Mouse (Mus musculus) right cerebral cortex, postnatal 25 days (tissue): ENCODE measurements at regions not wholly inside any gene's neighbourhood (a gene's known extent, or its start where the extent isn't known, plus 50 kb on each side); places are given as distances from the start of the nearest gene placed in this dataset.

Experiments
- DNase-seq: peaks from one replicate; pipeline ENCODE4 v3.0.0; 2022

DNA sequence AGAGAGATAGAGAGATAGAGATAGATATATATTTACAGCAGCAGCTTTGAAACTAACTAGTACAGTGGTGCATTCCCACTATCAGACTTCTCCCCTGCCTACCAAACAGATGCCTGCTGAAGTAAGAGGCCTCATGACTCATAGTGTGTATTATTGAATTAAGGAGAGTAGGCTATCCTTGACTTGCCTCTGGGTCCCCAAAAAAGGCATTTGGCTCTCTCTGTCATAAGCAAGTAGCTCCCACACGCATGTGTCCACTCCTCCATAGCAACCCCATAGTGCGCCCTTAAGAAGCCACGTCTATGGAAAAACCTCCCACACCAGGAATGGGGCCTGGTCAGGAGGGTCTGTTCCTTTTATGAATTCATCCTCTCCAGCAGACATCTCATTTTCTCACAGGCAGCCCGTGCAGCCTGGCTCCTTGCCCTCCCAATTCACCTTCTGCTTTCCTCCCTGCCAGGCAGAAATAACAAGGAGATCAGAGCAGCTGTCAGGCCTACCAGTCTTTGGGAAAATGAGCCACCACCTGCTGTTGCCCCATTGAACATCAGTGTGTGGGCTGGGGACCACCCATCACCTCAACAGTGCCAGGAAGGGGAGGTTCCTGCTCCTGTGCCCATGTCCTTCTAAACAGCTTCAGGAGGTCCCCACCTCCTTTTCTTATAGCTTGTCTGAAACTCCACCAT lies 208.5 kb upstream of the Mocs1 start:
- DNase-seq: peak; percentile 62

DNA sequence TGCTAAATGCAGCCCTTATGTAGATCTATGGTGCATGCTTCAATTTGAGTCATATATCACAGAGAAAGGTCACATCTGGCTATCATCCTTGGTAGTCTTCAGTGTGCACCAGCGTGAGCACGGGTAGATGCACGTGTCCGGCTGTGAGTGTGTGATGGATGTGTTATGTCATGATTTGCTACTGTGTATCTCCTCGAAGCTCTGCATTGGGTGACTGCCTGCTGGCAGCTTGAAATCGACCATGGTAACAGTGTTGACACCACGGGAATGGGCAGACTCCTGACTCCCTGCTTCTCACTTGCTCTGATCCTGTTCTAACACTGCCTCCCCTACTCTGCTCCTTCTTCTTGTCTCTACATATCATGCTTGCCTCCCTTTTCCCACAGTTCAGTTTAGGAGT lies 204.9 kb upstream of the Mocs1 start:
- no peak for DNase-seq

DNA sequence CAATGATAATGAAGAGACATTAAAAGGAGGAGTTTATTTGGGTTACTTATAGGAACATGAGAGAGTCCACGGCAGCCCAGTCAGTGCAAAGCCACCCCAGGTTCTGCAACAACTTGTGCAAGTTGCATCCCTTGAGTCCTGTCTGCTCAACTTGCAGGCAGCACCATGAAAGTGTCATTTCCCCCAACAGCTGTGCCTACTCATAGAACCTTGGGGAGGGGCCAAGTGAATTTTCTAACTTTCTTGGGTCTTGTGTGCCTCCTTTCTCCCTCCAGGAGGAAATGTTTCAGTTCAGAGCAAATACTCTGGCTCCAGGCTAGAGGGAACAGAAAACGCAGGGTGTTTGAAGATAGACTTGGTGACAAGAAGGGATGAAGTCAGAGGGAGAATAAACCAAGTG lies 204.5 kb upstream of the Mocs1 start:
- no peak for DNase-seq

DNA sequence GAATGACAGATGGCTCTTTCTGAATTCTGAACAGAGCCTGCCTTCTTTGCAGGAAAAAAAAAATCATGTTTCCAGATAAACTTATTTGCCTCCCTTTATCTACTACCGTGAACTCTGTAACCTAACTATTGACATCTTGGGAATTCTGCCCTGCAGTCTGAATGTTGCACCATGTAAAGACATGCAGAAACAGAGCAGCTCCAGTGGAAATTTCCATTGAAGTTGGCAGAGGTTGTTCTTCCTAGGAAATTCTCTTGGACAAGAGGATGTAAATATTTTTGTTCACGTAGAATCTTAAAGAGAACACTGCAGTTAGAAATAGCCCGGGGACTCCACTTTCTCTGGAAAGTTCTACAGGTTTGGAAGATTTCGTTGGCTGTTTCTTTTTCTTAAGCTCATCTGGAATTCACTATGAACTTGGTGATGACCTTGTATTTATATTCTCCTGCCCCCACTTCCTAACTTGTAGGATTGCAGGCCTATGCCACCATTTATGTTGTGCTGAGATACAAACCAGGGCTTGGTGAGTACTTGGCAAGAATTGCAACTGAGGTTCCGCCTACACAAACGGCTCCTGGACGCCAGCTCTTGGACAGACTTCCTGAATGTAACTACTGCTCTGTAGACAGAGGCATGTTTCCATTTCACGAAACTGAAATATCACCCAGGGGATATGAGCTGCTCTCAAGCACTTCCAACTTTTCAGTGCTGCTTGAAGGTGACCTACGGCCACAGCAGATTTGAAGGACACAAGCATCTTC lies 202.7 kb upstream of the Mocs1 start:
- DNase-seq: peak; percentile 26

DNA sequence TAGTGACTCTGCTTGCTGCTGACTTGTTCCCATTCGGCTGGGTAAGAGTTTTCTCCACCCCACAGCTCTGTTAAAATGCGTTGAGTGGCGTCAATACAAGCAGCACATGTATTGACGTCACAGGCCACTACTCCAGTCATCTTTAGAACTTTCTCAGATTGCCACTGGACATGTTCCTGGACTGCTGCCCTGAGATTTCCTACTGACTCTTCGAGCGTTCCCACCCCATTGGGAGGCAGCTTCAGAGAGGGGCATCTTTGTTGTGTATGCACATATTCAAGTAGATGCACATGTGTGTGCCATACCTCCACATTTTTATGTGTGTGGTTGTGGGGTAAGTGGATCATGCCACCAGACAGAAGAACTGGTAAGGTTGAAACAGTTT lies 202.2 kb upstream of the Mocs1 start:
- no peak for DNase-seq

DNA sequence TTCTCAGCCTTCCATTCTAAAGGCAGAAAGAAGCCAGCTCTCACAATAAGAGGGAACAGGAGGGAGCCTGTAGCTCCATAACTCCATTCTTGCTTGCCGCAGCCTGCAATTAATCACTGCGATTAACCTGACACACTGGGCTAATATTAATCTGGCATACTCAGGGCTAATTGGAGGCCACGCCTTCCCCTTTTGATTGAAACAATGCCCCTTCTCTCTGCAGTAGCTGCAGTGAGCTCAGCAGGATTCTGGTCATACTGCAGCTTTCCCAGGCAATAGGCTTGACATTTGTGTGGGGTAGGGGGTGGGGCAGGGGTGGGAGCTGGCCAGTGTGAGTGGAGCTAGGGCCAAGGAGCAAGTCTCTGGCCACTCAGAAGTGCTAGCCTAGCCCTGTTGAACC lies 196.9 kb upstream of the Mocs1 start:
- no peak for DNase-seq

DNA sequence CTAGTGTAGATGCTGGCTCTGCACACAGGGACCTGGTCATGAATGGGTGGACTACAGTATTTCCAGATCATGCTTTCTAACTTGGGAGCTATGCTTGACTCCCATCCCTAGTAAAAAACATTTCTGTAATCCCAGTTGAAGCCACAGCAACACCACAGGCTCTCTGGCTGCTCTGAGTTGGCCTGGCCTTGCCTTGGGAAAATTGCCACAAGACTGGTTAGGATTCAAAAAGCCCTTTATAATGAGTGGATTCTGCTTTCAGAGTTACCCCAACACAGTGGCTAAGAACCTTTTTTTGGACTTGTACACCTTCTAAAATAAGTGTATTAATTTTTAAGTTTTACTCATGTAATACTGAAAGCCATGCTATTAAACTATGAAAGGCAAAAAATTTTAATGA lies 188.1 kb upstream of the Mocs1 start:
- no peak for DNase-seq

DNA sequence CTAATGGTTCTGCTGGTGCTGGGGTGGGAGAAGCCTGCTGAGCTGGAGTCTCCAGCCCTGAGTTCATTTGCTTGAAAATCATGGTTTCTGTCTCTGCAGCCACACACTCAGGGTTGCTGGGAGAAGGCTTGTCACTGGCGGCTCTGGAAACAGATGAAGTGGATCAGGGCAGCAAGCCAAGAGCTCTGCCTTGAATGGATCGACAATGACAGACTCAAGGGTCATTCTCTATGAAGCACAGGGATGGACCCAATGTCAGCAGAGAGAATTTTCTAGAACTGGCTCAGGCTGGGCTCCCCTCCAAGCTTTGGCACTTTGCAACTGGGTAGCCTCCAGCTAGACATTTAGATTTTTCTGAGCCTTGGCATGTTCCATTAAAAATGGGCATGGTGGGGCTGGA lies 184.7 kb upstream of the Mocs1 start:
- DNase-seq: no peak

DNA sequence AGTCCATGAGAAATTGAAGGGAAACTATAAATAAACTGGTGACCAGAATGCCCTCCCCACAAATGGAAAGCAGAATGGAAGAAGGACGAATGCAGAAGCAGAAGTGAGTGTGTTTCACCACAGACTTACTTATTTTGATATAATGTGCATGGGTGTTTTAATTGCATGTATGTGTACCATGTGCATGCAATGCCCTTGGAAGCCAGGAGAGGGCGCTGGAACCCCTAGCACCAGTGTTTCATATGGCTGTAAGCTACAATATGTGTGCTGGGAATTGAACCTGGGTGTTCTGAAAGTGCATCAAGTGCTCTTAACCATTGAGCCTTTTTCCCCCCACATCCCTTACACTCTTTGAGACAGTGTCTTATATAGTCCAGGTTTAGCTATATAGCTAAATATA lies 183.1 kb upstream of the Mocs1 start:
- no peak for DNase-seq

DNA sequence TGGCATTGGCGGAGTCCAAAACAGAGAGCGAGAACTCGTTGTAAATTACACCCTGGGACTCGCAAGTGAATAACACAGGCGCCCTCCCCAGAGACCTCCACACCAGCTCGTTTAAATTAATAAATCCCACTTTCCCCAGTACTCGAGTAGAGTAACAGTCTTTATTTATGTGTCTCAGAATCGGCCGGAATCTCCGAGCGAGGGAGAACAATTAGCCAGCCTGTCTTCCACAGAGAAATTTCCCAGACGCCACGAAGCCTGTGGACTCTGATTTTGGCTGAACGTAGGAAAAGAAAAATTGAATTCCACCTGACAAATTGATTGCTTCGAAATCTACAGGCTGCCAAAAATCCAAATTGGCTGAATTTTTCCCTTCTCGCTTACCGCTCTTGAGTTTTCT lies 180.9 kb upstream of the Mocs1 start:
- DNase-seq: no peak

DNA sequence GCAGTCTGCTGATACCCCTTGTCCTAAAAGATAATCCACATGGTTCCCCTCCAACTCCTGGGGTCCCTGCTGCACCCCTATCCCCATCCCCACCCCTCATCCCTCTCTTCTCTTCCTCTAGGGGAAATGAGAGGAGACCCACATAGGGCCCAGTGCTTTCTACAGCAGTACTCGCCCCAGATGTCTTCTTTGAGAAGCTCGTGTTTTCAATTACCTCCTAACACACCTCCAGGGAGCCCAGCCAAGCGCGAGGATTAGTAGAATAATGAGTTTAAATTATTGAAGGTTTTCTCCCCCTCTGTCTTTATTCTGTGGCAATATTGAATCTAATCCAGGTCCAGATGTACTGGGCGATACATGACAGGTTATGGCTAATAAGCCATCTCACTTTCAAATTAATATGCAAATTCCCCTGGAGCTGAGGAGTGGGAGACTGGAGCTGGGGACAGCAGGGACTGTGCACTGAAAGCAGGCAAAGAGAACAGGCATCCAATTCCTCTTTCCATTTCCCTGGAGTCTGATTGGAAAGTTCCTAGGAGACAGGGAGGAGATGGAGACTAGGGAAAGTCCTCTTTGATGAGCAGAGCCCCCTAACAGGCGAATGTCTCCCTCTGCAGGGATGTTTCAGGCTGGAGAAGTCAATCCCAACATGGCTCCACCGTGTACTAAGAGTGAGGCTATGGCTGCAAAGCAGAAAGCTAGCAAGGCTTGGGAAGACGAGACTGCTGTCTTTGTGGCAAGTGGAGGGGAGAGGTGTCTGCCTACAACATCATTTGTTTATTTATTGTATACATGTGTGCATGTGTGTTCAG lies 177.2 kb upstream of the Mocs1 start:
- no peak for DNase-seq

DNA sequence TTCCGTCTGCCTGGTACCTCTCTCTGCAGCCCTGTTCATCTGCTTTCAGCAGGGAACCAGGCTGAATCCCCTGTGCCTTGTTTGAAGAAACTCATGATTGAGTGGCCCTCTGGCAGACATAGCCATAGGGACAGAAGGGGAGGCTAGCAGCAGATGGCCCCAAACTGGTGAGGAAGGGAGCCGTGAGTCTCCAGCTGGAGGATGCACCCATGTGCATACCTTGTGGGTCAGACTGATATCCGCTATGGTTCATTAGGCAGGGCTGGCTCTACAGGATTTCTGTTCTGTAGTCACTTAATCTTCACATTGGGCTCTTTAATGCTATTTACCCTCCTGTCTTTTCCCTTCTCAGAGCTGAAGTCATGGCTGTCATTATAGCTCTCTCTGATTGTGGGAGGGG lies 175.9 kb upstream of the Mocs1 start:
- no peak for DNase-seq

DNA sequence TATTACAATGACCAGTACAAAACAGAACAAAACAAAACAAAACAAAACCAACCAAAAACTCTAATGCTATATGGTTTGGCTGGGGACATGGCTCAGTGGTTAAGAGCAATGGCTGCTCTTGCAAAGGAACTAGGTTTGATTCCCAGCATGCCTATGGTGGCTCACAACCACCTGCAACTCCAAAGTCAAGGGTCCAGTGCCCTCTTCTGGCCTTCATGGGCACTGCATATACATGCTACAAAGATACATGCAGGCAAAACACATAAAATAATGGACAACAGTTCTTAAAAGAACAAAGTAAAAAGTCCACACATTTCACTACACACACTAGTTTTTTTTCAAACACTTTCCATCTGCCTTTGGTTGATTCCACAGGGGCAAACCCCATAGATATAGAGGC lies 169.7 kb upstream of the Mocs1 start:
- no peak for DNase-seq

DNA sequence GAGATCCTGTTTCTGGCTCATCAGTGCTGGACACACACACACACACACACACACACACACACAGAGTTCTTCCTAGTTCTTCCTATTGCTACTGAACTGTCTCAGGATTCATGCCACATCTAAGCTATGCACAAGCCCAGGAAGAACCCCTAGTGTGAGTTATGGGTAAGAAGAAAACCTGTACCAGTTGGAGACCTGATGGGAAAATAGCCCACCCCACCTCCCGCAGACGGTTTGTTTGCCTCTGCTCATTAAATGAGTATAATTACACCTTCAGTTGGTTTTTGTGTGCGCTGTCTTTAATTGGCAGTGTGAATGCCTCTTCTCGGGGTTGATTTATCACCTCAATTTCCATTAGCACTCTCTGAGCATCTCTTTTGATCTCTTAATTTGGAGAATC lies 165.8 kb upstream of the Mocs1 start:
- no peak for DNase-seq

DNA sequence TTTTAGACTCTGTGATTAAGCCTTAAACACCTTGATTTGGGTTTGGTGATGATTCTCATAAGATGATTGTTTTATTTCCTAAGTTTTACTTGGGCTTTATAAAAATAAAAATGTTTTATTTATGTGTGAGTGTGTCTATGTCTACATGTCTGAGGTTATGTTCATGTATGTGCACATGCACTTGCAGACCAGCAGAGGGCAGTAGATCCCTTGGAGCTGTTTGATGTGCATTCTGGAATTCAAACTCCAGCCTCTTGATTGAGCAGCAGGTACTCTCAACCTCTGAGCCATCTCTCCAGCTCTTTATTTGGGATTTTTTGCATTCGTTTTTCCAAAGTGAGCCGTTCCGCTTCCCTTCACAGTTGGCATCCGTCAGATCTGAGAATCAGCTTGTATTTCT lies 161.8 kb upstream of the Mocs1 start:
- no peak for DNase-seq

DNA sequence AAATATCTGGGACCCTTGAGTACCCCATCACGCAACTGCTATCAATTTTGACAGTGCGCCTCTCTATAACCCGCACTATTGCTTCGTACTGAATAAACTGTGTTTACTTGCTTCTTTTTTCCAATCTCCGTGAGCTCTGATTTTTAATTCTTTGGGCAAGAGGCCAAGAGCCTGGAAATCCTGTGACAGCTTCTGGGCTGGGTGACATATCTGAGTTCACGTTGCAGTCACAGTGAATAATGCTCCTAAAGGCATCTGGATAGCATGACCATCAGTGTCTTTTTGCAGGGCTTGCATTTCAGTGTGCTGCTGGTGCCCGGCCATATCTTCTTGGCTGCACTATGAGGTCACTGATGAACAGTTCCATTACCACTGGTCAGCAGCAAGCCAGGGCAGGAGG lies 158.2 kb upstream of the Mocs1 start:
- no peak for DNase-seq

DNA sequence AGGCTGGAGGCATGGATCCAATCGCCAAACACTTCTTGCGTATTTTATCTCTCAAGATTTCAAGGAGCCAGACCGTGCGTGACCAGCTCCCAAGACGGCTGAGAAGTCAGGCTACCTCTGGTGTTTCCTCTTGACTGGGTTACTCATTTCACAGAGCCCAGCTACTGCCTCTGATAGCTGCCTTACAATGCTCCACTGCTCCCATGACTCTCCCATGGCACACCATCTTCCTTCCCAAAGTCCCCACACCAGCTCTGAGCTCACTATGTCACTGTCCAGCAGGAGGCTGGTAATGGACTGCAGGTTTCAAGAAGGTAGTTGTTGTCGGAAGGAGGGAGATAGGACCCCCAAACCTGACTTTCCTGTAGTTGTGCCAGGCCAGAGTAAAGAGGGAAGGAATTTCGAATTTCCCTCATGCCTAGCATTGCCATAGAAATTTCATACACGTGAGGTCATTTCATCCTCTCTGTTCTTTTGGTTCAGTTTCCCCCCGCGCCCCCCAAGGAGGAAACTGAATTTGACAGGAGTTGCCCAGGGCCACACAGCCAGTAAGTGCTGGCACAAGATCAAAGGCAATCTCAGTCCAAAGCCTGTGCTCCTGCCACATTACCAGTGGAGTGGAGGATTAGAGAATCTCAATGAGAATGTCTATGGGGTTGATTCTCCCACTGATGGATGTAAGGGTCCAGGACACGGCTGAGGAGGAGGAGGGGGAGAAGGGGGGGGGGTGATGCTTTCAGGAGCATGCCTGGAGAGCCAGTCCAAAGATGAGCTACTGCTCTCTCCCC lies 155.3 kb upstream of the Mocs1 start:
- no peak for DNase-seq

DNA sequence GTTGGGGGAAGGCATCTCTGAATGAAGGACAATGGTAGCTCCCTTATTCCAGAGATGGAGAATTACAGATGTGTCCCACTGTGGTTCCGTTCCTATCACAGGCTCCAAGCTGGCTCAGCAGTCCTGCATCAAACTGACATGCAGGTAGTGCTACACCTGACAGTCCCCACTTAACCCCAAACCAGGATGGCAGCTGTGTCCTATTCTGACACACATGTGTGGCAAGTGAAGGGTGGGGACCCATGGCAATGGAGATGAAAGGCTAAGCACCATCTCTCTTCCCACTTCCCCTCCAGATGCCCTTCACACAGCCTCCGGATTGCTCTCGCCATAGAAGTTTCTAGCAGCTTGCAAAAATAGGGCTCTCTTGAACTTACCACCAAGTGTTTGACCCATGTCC lies 153.2 kb upstream of the Mocs1 start:
- DNase-seq: no peak

DNA sequence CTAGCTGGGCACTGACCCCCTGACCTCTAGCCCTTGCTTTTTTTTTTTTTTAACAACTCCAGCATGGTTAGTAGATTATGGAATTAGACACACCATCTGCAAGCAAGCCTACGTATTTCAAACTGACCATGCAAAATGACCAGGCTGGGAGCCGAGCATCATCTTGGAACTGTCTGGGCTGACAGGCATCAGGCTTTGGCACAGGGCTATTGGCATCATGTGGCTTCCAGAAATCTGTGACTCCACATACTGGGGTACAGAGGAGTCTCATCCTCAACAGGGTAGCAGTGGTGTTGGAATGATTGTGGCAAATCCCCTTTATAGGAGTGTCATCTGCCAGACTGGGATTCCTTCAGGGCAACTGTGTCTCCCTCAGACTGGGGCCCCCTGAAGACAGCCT lies 152.7 kb upstream of the Mocs1 start:
- DNase-seq: no peak

DNA sequence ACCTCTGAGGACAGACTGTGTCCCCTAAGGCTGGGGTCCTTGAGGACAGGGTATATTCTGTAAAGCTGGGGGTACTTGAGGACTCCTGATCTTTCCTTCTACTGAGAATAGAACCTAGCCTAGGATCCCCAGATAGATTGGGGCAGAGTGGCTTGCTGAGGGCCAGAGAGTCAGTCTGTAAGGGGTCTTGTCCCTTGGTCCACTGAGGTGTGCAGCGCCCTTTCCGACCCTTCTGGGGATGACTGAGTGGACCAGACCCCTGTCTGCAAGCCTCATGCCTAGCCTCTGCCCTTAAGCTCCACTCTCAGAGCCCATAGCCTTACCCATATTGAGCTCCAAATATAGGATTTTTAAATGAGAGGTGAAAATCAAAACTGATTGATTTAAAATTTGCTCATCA lies 152.2 kb upstream of the Mocs1 start:
- DNase-seq: no peak

DNA sequence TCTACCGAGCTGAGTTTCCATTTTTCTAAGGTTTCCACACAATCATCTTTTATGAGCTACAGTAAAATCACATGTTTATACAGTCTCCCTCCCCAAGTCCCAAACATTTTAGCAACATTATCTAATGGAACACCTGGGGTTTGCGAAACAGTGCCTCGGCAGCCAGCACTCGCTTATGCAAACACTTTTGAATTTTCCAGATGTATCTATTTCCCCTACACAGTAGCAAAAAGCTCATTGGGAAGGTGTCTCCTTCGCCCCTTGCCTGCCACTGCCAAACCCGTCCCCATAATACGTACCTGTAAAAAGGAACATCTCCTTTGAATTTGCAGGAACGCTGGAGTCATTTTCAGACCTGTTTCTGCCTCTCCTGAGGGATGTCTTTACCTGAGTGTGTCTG lies 149.6 kb upstream of the Mocs1 start:
- DNase-seq: no peak

DNA sequence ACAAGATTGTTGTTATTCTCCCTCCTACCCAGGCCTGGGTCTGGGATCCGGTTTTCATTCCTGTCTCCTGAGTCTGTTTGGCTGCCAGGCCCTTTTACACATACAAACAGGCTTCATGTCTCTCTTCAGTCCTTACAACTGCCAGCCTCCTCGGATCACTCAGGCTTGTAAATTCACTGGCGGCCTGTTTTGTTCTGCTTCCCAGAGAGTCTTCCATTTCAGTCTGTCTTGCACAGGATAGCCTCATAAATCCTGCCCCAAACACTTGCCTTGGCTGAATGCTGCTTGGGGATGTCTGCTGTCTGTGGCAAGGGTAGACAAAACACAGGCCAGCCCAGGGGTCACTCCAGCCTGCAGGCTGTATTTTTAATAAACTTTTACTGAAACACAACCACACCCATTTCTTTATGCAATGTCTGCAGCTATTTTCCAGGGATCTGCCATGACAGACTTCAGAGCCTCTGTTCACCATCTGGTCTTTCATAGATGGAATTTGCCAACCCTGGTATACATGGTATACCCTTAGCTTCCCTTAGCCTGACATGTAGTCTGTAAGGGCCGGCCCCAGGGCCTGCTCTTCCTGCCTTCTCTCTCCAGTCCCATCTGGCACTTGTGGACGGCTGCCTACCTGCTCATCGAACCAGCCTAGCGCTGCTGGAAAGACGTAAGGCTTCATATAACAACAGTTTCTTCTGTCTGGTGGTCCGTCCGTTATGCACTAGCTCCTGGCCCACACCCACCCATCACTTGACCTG lies 149.0 kb upstream of the Mocs1 start:
- no peak for DNase-seq

DNA sequence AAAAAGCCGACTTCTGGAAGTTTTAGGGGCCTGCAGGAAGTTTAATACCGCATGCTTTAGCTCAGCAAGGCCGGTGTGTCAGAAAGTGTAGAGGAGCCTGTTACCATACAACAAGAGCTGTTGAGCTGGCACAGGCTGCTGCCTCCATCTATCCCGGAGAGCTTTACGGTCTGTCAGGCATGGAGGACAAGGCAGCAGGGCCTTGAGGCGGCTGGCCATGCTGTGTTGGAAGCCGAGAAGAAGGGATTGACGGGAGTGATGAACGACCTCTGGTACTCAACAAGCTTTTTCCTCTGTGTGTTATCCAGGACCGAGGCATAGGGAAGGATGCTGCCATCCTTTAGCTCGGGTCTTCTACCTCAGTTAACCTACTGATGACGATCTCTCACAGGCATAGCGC lies 146.8 kb upstream of the Mocs1 start:
- no peak for DNase-seq
